Mouse (Mus musculus): ENCODE measurements around the gene Cd4.

DNA sequence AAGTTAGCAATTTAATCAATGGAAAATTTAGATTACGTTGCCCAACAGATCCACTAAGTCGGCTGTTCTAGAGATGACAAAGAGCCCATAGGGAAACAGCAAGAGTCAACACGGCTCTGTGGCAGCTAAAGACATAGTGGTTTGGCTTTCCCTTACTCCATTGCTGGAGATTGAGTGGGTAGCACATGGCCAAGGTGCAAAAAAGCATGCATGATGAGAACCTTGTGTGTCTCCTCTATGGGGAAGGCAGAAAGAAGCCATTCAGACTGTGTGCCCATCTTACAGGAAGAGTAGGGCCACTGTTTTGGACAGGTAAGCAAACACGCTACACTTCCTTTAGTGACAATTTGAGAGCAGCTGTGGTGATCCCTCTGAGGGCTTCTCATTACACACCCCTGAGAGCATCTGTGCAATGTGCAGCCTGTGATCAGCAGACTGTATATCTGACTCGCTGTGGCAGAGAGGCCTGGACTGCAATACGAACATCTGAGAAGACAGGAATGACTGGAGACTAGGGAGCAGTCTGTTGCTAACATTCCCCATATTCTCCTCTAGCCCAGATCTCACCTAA is 619 bp upstream of the Cd4 start:
- no peak for TF ChIP-seq POLR2A (IDR thresholded peaks at IDR 0.05; ENCODE audit: insufficient read depth, low read depth, low read length)
- TF ChIP-seq CTCF (IDR thresholded peaks at IDR 0.05; ENCODE audit: insufficient read depth, low read depth, low read length): no peak
